ENCODE assay signal across 1 mouse cellular context in genomic region chr6:86371340-86371911, GRCm38 (mm10).
TF ChIP-seq lines count a peak whose summit lies in the region.

No protein-coding gene starts in this region.

TF ChIP-seq in CH12.LX, 34 proteins besides CTCF, POLR2A, EP300 and RAD21 (continued from another document):
- TF ChIP-seq GABPA (IDR thresholded peaks at IDR 0.05; ENCODE audit: insufficient replicate concordance, low read depth, low read length) (no peak), MXI1 (IDR thresholded peaks at IDR 0.05; ENCODE audit: low read depth, low read length) (peak; percentile 95), MAFK (IDR thresholded peaks at IDR 0.05; ENCODE audit: insufficient replicate concordance, low read length) (no peak), POLR2AphosphoS2 (IDR thresholded peaks at IDR 0.05; ENCODE audit: low read depth, low read length) (no peak; the same call in 1 of the 2 replicates), MYC (IDR thresholded peaks at IDR 0.05; ENCODE audit: low read depth, low read length) (peak; percentile 92), ZC3H11A (IDR thresholded peaks at IDR 0.05; ENCODE audit: low read depth, low read length) (no peak), JUND (conservative IDR thresholded peaks at IDR 0.05; ENCODE audit: low read depth, low read length) (peak; percentile 41; the same call in 1 of the 2 replicates), USF2 (conservative IDR thresholded peaks at IDR 0.05; ENCODE audit: low read depth, low read length) (no peak), ZMIZ1 (IDR thresholded peaks at IDR 0.05; ENCODE audit: low read depth, low read length) (peak; percentile 87; the same call in 1 of the 2 replicates), SMC3 (IDR thresholded peaks at IDR 0.05; ENCODE audit: low read depth, low read length) (no peak), ELF1 (IDR thresholded peaks at IDR 0.05; ENCODE audit: low read depth, low read length) (peak; percentile 92), IRF4 (IDR thresholded peaks at IDR 0.05; ENCODE audit: low read depth, low read length) (peak; percentile 27; the same call in 1 of the 2 replicates), USF1 (IDR thresholded peaks at IDR 0.05; ENCODE audit: low read depth, low read length) (no peak), NRF1 (IDR thresholded peaks at IDR 0.05; ENCODE audit: low read depth, low read length) (peak; percentile 77), NELFE (IDR thresholded peaks at IDR 0.05; ENCODE audit: low read depth, low read length) (peak; percentile 97), JUN (IDR thresholded peaks at IDR 0.05; ENCODE audit: insufficient read depth, low read depth, low read length) (no peak), TCF12 (IDR thresholded peaks at IDR 0.05; ENCODE audit: low read depth, low read length) (peak; percentile 92), ETS1 (conservative IDR thresholded peaks at IDR 0.05; ENCODE audit: low read depth, low read length) (0 out of 2 replicates have a peak, but pooled peaks have one; percentile 15), HCFC1 (IDR thresholded peaks at IDR 0.05; ENCODE audit: low read depth, low read length) (peak; percentile 88), MAZ (IDR thresholded peaks at IDR 0.05; ENCODE audit: low read depth, low read length) (no peak), ZKSCAN1 (IDR thresholded peaks at IDR 0.05; ENCODE audit: borderline replicate concordance, low read depth, low read length) (no peak), E2F4 (IDR thresholded peaks at IDR 0.05; ENCODE audit: insufficient replicate concordance, low read depth, low read length) (peak; percentile 47; the same call in 1 of the 2 replicates), BHLHE40 (IDR thresholded peaks at IDR 0.05; ENCODE audit: low read depth, low read length) (0 out of 2 replicates have a peak, but pooled peaks have one; percentile 6), RCOR1 (conservative IDR thresholded peaks at IDR 0.05; ENCODE audit: low read depth, low read length) (no peak), CHD1 (IDR thresholded peaks at IDR 0.05; ENCODE audit: low read depth, low read length) (peak; percentile 86; the same call in 1 of the 2 replicates), MEF2A (IDR thresholded peaks at IDR 0.05; ENCODE audit: borderline replicate concordance, low read depth, low read length) (peak; percentile 58; the same call in 1 of the 2 replicates), SIN3A (IDR thresholded peaks at IDR 0.05; ENCODE audit: low read length) (peak; percentile 95), MAX (IDR thresholded peaks at IDR 0.05; ENCODE audit: low read length) (peak; percentile 95), CHD2 (IDR thresholded peaks at IDR 0.05; ENCODE audit: low read length) (peak; percentile 99), ZNF384 (IDR thresholded peaks at IDR 0.05; ENCODE audit: low read depth, low read length) (no peak), TBP (conservative IDR thresholded peaks at IDR 0.05; ENCODE audit: low read depth, low read length) (peak; percentile 95), PAX5 (IDR thresholded peaks at IDR 0.05; ENCODE audit: low read length) (no peak)
